Mouse (Mus musculus): ENCODE data around the gene Tmem199.

- TF ChIP-seq CTCF (IDR thresholded peaks at IDR 0.05; ENCODE audit: insufficient read depth, low read depth, low read length), result no peak
- no peak for TF ChIP-seq POLR2A (IDR thresholded peaks at IDR 0.05; ENCODE audit: insufficient read depth, low read depth, low read length)
These were observed 10.4 kb downstream of the Tmem199 start for GRCm38 (mm10) chr11:78501529-78501928.
